Mouse (Mus musculus): ENCODE data around the gene Gramd1c. TPM values are rescaled to one million over a fixed set of nuclear protein-coding genes. Genes with fewer than 3 reads are reported as not detected.

Gene Gramd1c
- polyA plus RNA-seq, 1 experiment, result 1.0 TPM

GRCm38 (mm10) chr16:43963291-43963690 lies 99.9 kb downstream of the Gramd1c start:
- DNase-seq (ENCODE audit: low read depth), result no peak

- no peak for DNase-seq (ENCODE audit: low read depth)
Measured at GRCm38 (mm10) chr16:43958038-43958437, 105.1 kb downstream of the Gramd1c start.

- no peak for DNase-seq (ENCODE audit: low read depth)
Measured at GRCm38 (mm10) chr16:43954913-43955312, 108.2 kb downstream of the Gramd1c start.

GRCm38 (mm10) chr16:43951591-43951990 lies 111.6 kb downstream of the Gramd1c start:
- DNase-seq (ENCODE audit: low read depth), result no peak

- DNase-seq (ENCODE audit: low read depth), result no peak
Measured at GRCm38 (mm10) chr16:43945869-43946268, 117.3 kb downstream of the Gramd1c start.

- no peak for DNase-seq (ENCODE audit: low read depth)
Measured at GRCm38 (mm10) chr16:43945351-43945750, 117.8 kb downstream of the Gramd1c start.

- DNase-seq (ENCODE audit: low read depth), result no peak
Measured at GRCm38 (mm10) chr16:43940846-43941245, 122.3 kb downstream of the Gramd1c start.

- no peak for DNase-seq (ENCODE audit: low read depth)
Measured at GRCm38 (mm10) chr16:43935892-43936291, 127.3 kb downstream of the Gramd1c start.

GRCm38 (mm10) chr16:43935367-43935766 lies 127.8 kb downstream of the Gramd1c start:
- no peak for DNase-seq (ENCODE audit: low read depth)

GRCm38 (mm10) chr16:43934856-43935255 lies 128.3 kb downstream of the Gramd1c start:
- no peak for DNase-seq (ENCODE audit: low read depth)

- no peak for DNase-seq (ENCODE audit: low read depth)
Measured at GRCm38 (mm10) chr16:43933041-43933440, 130.1 kb downstream of the Gramd1c start.

- no peak for DNase-seq (ENCODE audit: low read depth)
Measured at GRCm38 (mm10) chr16:43932319-43932718, 130.8 kb downstream of the Gramd1c start.

GRCm38 (mm10) chr16:43931502-43931901 lies 131.6 kb downstream of the Gramd1c start:
- no peak for DNase-seq (ENCODE audit: low read depth)

GRCm38 (mm10) chr16:43930577-43930976 lies 132.6 kb downstream of the Gramd1c start:
- DNase-seq (ENCODE audit: low read depth), result no peak

Other genes with a start within 250 kb of the Gramd1c start
- gene Ccdc191, start 173.5 kb downstream of the Gramd1c start, polyA plus RNA-seq (2012; rRNA removed), result 1.8 TPM in 2 replicates
- 14.1 and 15.4 TPM in 2 replicates for gene Qtrt2, start 136.5 kb downstream of the Gramd1c start, polyA plus RNA-seq (2012; rRNA removed)
- 0.66 and 0.71 TPM in 2 replicates for gene Zdhhc23, start 83.6 kb downstream of the Gramd1c start, polyA plus RNA-seq (2012; rRNA removed)
- gene Atp6v1a, start 76.4 kb upstream of the Gramd1c start, polyA plus RNA-seq (2012; rRNA removed), result 35.7 and 40.7 TPM in 2 replicates
- gene Naa50, start 76.5 kb upstream of the Gramd1c start, polyA plus RNA-seq (2012; rRNA removed), result 6.3 and 10.0 TPM in 2 replicates
- 7.9 and 11.6 TPM in 2 replicates for gene Usf3, start 109.9 kb upstream of the Gramd1c start, polyA plus RNA-seq (2012; rRNA removed)